Mouse (Mus musculus) liver, embryonic 13.5 days (tissue): ENCODE results near the gene Fam104a. TPM values are rescaled to one million over a fixed set of nuclear protein-coding genes. Genes with fewer than 3 reads are reported as not detected.
A peak's percentile ranks its signal among the peaks of the same experiment; 100 is the strongest.

Experiments
- ATAC-seq: fragments of 200-750 bp; cut with Nextera tagmentation; 2 replicates; pipeline ENCODE4 v1.8.0; 2017; ENCODE audit warnings: low read depth, mild to moderate bottlenecking, moderate number of reproducible peaks, moderate library complexity
- DNase-seq: peaks from one replicate; pipeline ENCODE4 v3.0.0; 2022
- H3K27ac ChIP-seq: fragments of 300-500 bp; sonication (generic); 2 replicates; pipeline ENCODE4 v1.5.1; 2015; ENCODE audit warnings: moderate library complexity, mild to moderate bottlenecking, inconsistent platforms
- H3K27me3 ChIP-seq: fragments of 300-500 bp; sonication (generic); 2 replicates; pipeline ENCODE4 v1.6.1; 2015; ENCODE audit warnings: mild to moderate bottlenecking, inconsistent platforms
- H3K36me3 ChIP-seq: fragments of 300-500 bp; sonication (generic); 2 replicates; pipeline ENCODE4 v1.6.1; 2015; ENCODE audit warnings: mild to moderate bottlenecking, inconsistent platforms
- H3K4me1 ChIP-seq: fragments of 300-500 bp; sonication (generic); replicated peaks from 2 replicates; pipeline ENCODE4 v1.6.1; 2015; ENCODE audit warnings: inconsistent platforms
- H3K4me2 ChIP-seq: fragments of 300-500 bp; sonication (generic); 2 replicates; pipeline ENCODE4 v1.6.1; 2015; ENCODE audit warnings: inconsistent platforms, mild to moderate bottlenecking, moderate library complexity
- H3K4me3 ChIP-seq: fragments of 300-500 bp; sonication (generic); replicated peaks from 2 replicates; pipeline ENCODE4 v1.5.1; 2015; ENCODE audit warnings: mild to moderate bottlenecking, inconsistent platforms
- H3K9ac ChIP-seq: fragments of 300-500 bp; sonication (generic); 2 replicates; pipeline ENCODE4 v1.6.1; 2015; ENCODE audit warnings: mild to moderate bottlenecking, inconsistent platforms
- H3K9me3 ChIP-seq: fragments of 300-500 bp; sonication (generic); replicated peaks from 2 replicates; pipeline ENCODE4 v1.6.1; 2016; ENCODE audit warnings: inconsistent platforms
- WGBS: fragments of 180-500 bp; shearing (Covaris S2); methylation state at CpG from one replicate; pipeline ENCODE4 v1.1.7; 2015; ENCODE audit not compliant: insufficient replicate concordance; 5-methylcytosine and 5-hydroxymethylcytosine counted together
- polyA plus RNA-seq: library from polyadenylated mRNA; unstranded; fragments of >200 nt; fragmentation: Nextera tagmentation; extraction: Ambion mirVana; gene quantifications from 2 replicates; pipeline ENCODE4 v1.2.1, GENCODE M21; 2015

Gene Fam104a
- polyA plus RNA-seq, 1 experiment from 2014 or later = 46.3 TPM

GRCm38 (mm10) chr11:113676847-113677246 lies 7.1 kb downstream of the Fam104a start:
- Histone ChIP-seq H3K4me1 (peaks cover 56% of the 10 kb centered on the region), H3K27ac (no peak overlapping the region), H3K9me3 (no peaks in the 10 kb centered on the region), H3K36me3 (peaks cover 74% of the 10 kb centered on the region), H3K4me2 (no peak overlapping the region), H3K4me3 (no peak overlapping the region), H3K27me3 (no peaks in the 10 kb centered on the region), H3K9ac (no peak overlapping the region)
- ATAC-seq = no peak
- no peak for DNase-seq
- 92% methylated on average over 2 of the region's 2 CpGs for WGBS

- no peaks in the 10 kb centered on the region for H3K27me3 ChIP-seq
- no peak overlapping the region for H3K27ac ChIP-seq
- no peak for ATAC-seq
- no peaks in the 10 kb centered on the region for H3K9me3 ChIP-seq
- WGBS = 88% methylated on average over 5 of the region's 5 CpGs
- peaks cover 53% of the 10 kb centered on the region for H3K4me1 ChIP-seq
- peaks cover 91% of the 10 kb centered on the region for H3K36me3 ChIP-seq
- no peak for DNase-seq
- no peak overlapping the region for H3K4me2 ChIP-seq
- no peak overlapping the region for H3K4me3 ChIP-seq
- no peak overlapping the region for H3K9ac ChIP-seq
Observed at GRCm38 (mm10) chr11:113674595-113674994, 9.4 kb downstream of the Fam104a start.

DNA sequence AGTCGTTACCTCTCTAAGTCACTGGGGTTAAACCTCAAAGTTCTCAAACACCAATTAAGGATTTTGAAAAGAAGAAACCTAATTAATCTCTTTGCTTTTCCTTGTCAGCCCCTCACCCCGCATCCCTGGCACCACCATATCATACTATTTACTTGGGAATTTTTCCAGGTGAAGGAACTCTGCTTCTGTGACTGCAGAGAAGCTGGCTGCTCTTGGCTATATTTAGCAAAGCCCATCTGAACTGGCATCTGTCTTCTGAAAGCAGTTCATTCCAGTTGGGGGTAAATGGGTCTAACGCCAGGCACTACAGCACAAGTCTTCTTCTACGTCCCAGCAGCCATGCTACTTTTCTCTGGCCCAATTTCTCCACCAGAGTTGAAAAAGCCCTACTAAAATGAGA lies 10.3 kb downstream of the Fam104a start:
- Histone ChIP-seq H3K9me3 (no peaks in the 10 kb centered on the region), H3K4me1 (peaks cover 55% of the 10 kb centered on the region)

DNA sequence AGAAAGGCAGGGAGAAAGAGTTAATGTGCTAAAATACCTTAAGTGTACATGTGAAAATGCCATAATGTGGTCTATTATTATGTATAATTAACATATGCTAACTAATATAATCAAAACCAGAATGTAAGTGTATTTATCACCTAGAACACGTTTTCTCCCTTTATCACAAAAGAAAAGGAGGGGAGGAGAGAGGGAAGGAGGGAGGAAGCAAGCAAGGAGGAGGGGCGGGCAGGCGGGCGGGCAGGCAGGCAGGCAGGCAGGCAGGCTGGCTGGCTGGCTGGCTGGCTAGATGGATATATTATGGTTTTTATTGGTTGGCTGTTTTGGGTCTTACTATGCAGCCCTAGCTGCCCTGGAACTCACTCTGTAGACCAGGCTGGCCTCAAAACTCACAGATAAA lies 14.2 kb downstream of the Fam104a start:
- DNase-seq (no peak), ATAC-seq (peak; percentile 28; the same call in 1 of the 2 replicates)
- Histone ChIP-seq H3K36me3 (peaks cover 91% of the 10 kb centered on the region), H3K4me3 (no peak overlapping the region), H3K9ac (no peak overlapping the region), H3K27me3 (no peaks in the 10 kb centered on the region), H3K9me3 (no peaks in the 10 kb centered on the region), H3K4me2 (no peak overlapping the region), H3K4me1 (peaks cover 78% of the 10 kb centered on the region), H3K27ac (peak overlapping the region; percentile 45; the same call in 1 of the 2 replicates)
- 40% methylated on average over 4 of the region's 4 CpGs for WGBS

More for the DNA sequence above, 10.3 kb downstream of the Fam104a start:
- H3K27ac ChIP-seq = no peak overlapping the region
- ATAC-seq (no peak), DNase-seq (no peak)
- H3K9ac ChIP-seq = no peak overlapping the region
- 96% methylated on average over 4 of the region's 4 CpGs for WGBS
- H3K36me3 ChIP-seq = peaks cover 97% of the 10 kb centered on the region
- no peak overlapping the region for H3K4me2 ChIP-seq
- H3K4me3 ChIP-seq = no peak overlapping the region
- no peaks in the 10 kb centered on the region for H3K27me3 ChIP-seq

DNA sequence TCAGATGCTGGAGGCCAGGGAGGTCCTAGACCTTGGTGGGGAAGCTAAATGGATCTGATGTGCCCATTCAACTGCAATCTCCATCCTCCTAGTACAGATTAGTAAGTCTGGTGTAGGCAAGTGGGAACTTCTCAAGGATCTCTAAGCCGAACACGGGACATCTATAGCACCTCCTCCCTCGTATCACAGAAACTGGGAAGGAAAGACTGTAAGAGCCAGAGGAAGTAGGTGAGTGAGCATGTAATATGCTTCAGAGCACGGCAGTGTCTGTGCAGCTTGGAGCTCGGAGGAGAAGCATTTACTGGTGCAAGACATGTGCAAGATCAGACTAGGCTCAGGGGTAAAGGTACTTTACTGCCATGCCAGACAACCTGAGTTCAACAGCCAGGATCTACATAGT lies 15.1 kb downstream of the Fam104a start:
- Histone ChIP-seq H3K9ac (no peak overlapping the region), H3K4me2 (no peak overlapping the region), H3K4me1 (peaks cover 77% of the 10 kb centered on the region), H3K4me3 (no peak overlapping the region), H3K27me3 (no peaks in the 10 kb centered on the region), H3K36me3 (peaks cover 91% of the 10 kb centered on the region), H3K27ac (peak overlapping the region; percentile 82; the same call in 1 of the 2 replicates), H3K9me3 (no peaks in the 10 kb centered on the region)
- 84% methylated on average over 5 of the region's 5 CpGs for WGBS
- DNase-seq (no peak), ATAC-seq (no peak)

DNA sequence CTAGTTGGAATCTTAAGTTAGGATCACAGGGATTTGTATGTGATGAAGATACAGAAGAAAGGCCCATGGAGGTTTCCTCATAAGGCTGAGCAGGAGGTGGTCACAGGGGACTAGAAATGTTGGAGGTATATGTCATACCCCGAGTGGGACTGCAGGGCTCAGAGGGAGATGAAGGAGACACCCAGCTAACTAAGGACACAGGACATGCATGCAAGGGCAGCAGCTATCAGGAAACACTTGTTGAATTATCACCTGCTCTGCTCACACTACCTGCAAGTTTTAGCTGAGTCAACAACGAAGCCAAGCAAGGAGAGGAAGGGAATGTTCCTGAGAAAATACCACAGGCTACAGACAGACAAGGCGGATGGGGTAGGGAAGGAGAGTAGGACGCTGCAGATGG lies 16.3 kb downstream of the Fam104a start:
- H3K9me3 ChIP-seq = no peaks in the 10 kb centered on the region
- DNase-seq = no peak
- H3K27ac ChIP-seq = peak overlapping the region; percentile 82
- H3K36me3 ChIP-seq = peaks cover 91% of the 10 kb centered on the region
- H3K4me2 ChIP-seq = no peak overlapping the region
- no peak for ATAC-seq
- H3K27me3 ChIP-seq = no peaks in the 10 kb centered on the region
- H3K4me1 ChIP-seq = peaks cover 70% of the 10 kb centered on the region
- no peak overlapping the region for H3K4me3 ChIP-seq
- H3K9ac ChIP-seq = 0 out of 2 replicates have a peak overlapping the region, but pooled peaks have one; percentile 57
- 70% methylated on average over 4 of the region's 4 CpGs for WGBS

DNA sequence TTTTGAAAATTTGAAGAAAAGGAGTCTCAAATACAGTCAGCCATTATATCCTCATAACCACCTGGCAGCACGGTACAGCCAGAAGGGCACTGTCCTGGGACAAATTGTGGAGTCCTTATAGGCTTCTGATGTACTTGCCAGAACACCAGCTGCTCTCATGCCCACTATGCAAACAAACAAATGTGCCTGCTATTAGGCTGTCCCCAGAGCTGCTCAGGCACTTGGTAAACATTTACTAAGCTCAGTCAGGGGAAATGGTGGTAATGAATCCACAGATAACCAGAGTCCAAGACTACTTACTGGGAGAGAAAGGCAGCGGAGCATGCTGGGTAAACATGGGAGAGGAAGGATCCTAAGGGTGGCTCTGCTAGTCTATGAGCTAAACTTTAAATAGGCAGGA lies 16.8 kb downstream of the Fam104a start:
- H3K9ac ChIP-seq = peak overlapping the region; percentile 57; the same call in 1 of the 2 replicates
- peak overlapping the region; percentile 20; the same call in 1 of the 2 replicates for H3K4me3 ChIP-seq
- ATAC-seq = no peak
- WGBS = 78% methylated on average over 2 of the region's 2 CpGs
- H3K36me3 ChIP-seq = peaks cover 91% of the 10 kb centered on the region
- H3K4me2 ChIP-seq = peak overlapping the region; percentile 56
- no peaks in the 10 kb centered on the region for H3K27me3 ChIP-seq
- peaks cover 65% of the 10 kb centered on the region for H3K4me1 ChIP-seq
- no peaks in the 10 kb centered on the region for H3K9me3 ChIP-seq
- DNase-seq = no peak
- peak overlapping the region; percentile 82 for H3K27ac ChIP-seq

GRCm38 (mm10) chr11:113666648-113667047 lies 17.3 kb downstream of the Fam104a start:
- H3K4me3 ChIP-seq = peak overlapping the region; percentile 20
- no peaks in the 10 kb centered on the region for H3K27me3 ChIP-seq
- peak overlapping the region; percentile 57 for H3K9ac ChIP-seq
- no peak for DNase-seq
- H3K27ac ChIP-seq = peak overlapping the region; percentile 82
- no peaks in the 10 kb centered on the region for H3K9me3 ChIP-seq
- H3K4me2 ChIP-seq = peak overlapping the region; percentile 56
- peak; percentile 41; the same call in 1 of the 2 replicates for ATAC-seq
- H3K36me3 ChIP-seq = peaks cover 91% of the 10 kb centered on the region
- 36% methylated on average over 10 of the region's 10 CpGs for WGBS
- peaks cover 62% of the 10 kb centered on the region for H3K4me1 ChIP-seq

DNA sequence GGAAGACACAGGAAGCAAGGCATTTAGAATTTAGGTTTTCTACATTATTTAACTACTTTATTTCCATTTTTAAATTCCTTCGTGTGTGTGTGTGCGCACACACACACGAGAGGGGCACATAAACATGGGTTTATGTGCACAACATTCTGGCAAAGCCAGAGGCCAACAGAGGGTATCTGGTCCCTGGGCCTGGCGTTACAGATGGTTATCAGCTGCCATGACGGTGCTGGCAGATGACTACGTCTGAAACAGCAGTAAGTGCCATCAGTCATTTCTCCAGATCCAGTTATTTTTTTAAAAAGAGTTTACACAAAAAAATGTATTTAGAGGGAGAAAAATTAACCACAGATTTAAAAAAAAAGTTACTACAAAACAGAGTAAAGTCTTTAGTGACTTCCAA lies 17.8 kb downstream of the Fam104a start:
- Histone ChIP-seq H3K27me3 (no peaks in the 10 kb centered on the region), H3K9ac (no peak overlapping the region), H3K27ac (peak overlapping the region; percentile 82), H3K4me3 (no peak overlapping the region), H3K36me3 (peaks cover 91% of the 10 kb centered on the region), H3K4me1 (peaks cover 58% of the 10 kb centered on the region), H3K4me2 (peak overlapping the region; percentile 56), H3K9me3 (no peaks in the 10 kb centered on the region)
- WGBS = 32% methylated on average over 6 of the region's 6 CpGs
- ATAC-seq (peak; percentile 71), DNase-seq (peak; percentile 47)

GRCm38 (mm10) chr11:113664279-113664678 lies 19.7 kb downstream of the Fam104a start:
- Histone ChIP-seq H3K27me3 (no peaks in the 10 kb centered on the region), H3K27ac (no peak overlapping the region), H3K4me3 (no peak overlapping the region), H3K4me2 (no peak overlapping the region), H3K9me3 (no peaks in the 10 kb centered on the region), H3K9ac (no peak overlapping the region), H3K4me1 (peaks cover 41% of the 10 kb centered on the region), H3K36me3 (peaks cover 93% of the 10 kb centered on the region)
- ATAC-seq = no peak
- WGBS = 83% methylated on average over 2 of the region's 2 CpGs
- no peak for DNase-seq

DNA sequence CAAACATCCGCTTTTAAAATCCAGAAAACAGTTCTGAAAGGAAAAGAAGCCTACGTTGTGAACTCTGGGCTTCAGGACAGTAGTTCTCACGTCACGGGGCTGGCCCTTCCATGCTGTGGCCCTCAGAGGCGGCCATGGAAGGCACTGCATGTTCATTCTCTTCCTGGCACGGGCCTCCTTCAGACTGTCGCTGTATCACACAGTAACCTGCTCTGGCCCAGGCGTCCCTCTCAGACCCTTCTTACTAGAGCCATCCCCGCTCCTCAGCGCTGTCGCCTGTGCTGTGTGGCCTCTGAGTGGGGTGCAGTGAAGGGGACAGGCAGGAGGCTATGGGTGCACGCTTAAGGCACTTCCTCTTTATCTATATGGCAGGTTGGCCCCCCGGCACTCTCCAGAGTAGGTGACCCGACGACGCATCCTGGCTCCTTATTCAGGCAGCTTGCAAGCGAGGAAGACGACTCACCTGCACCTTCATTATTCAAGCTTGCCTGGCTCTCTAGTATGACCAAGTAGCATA lies 22.1 kb downstream of the Fam104a start:
- Histone ChIP-seq H3K36me3 (peaks cover 93% of the 10 kb centered on the region), H3K4me2 (no peak overlapping the region)
- 84% methylated on average over 18 of the region's 18 CpGs for WGBS

GRCm38 (mm10) chr11:113660940-113661339 lies 23.0 kb downstream of the Fam104a start:
- H3K9ac ChIP-seq = no peak overlapping the region
- 94% methylated on average over 11 of the region's 11 CpGs for WGBS
- DNase-seq (no peak), ATAC-seq (no peak)
- no peak overlapping the region for H3K4me2 ChIP-seq
- H3K9me3 ChIP-seq = no peaks in the 10 kb centered on the region
- H3K4me1 ChIP-seq = peaks cover 8% of the 10 kb centered on the region
- no peaks in the 10 kb centered on the region for H3K27me3 ChIP-seq
- peaks cover 98% of the 10 kb centered on the region for H3K36me3 ChIP-seq
- H3K27ac ChIP-seq = no peak overlapping the region
- no peak overlapping the region for H3K4me3 ChIP-seq

More for the DNA sequence above, 22.1 kb downstream of the Fam104a start:
- H3K9me3 ChIP-seq = no peaks in the 10 kb centered on the region
- H3K27me3 ChIP-seq = no peaks in the 10 kb centered on the region
- ATAC-seq (no peak), DNase-seq (no peak)
- peaks cover 17% of the 10 kb centered on the region for H3K4me1 ChIP-seq
- no peak overlapping the region for H3K9ac ChIP-seq
- no peak overlapping the region for H3K4me3 ChIP-seq
- H3K27ac ChIP-seq = no peak overlapping the region
